Mouse (Mus musculus): ENCODE results near the gene Cnnm1.

Cnnm1 gene

GRCm38 (mm10) chr19:43440112-43440737 lies at the start of gene Cnnm1:
Gene Cnnm1, plus strand, starts transcription at chr19:43440436.
- peak; percentile 88 for DNase-seq

DNA sequence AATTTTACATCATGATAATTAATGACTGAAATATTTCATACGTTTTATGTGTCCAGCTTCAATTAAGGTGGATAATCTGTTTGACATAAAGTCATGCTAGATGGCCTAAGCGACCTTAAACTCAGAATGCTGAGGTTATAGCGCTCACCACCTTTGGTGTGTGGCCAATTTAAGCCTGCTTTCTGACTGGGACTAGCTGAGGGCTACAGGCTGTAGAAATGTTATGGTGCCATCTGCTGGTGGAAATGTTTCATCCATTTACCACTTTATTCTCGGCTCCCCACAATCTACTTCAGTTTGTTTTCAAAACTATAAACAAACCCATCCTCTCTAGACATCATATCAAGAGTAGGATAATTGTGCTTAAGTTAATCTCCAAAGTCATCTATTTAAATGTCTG lies 43.9 kb upstream of the Cnnm1 start:
- DNase-seq, result peak; percentile 74

- DNase-seq, result no peak
Measured at GRCm38 (mm10) chr19:43407181-43407580, 33.1 kb upstream of the Cnnm1 start.

- no peak for DNase-seq
Measured at GRCm38 (mm10) chr19:43415565-43415964, 24.7 kb upstream of the Cnnm1 start.

GRCm38 (mm10) chr19:43420506-43420905 lies 19.7 kb upstream of the Cnnm1 start:
- no peak for DNase-seq

DNA sequence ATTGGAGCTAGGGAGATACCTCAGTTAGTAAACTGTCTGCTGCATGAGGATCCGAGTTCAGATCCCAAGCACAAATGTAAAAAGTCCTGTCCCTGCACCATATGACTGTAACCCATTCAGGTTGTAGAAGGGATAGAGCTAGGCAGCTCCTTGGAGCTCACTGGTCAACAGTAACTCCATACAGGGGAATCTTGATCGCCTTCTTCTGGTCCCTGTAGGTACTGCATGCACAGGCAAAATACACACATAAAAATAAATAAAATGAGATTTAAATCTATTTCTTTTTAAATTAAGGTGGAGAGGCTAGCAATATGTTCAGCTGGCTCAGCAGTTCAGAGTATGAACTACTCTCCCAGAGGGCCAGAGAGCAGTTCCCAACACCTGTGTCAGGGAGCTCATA lies 16.2 kb upstream of the Cnnm1 start:
- DNase-seq, result no peak

DNA sequence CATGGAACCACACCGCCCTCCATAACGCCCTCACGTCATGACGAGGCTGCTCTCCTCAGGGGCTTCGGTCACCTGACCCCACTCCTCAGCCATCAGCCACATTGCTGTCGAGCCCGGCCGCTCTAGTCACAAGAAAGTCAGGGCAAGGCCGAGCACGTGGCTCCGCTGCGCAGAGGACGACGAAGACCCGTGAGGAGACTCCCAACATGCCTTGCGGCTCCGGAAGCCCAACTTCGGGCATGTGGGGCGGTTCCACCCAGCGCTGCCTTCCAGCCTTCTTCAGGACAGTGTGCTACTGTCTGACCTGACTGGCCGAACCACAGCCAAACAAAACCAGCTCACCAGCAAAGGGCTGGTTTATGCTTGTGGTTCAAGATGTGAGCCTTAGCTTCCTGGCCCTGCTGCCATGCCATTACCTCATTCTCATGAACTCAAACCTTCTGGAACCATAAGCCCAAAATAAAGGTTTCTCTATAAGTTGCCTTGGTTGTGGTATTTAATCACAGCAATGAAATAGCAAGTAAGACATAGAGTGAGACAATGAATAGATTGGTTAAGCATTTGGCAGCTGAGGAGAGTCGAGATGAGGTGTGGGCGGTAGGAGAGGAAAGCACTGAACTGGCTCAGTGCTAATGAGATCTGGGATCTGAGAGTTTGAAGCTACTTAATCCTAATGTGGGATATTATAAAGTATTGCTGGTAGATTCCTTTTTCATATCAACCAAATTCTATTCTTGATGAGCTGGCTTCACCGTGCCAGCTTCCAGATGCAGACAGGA lies 12.6 kb upstream of the Cnnm1 start:
- no peak for DNase-seq

DNA sequence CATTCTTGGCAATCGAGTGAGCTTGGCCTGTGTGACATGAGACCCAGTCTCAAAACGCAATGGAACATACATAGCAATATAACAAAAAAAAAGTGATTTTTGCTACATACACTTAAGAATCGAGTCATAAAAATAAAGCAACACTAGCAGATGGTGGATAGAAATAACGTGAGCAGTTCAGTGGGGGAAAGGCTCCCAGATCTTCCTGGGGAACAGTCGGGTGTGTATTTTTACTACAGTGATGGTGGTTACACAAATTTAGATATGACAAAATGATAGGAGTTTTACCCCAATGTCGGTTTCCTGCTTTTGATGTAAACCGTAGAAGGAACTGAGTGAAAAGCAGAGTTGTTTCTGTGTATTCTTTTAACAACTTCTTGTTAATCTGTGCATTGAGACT lies 990 bp upstream of the Cnnm1 start:
- DNase-seq, result no peak

DNA sequence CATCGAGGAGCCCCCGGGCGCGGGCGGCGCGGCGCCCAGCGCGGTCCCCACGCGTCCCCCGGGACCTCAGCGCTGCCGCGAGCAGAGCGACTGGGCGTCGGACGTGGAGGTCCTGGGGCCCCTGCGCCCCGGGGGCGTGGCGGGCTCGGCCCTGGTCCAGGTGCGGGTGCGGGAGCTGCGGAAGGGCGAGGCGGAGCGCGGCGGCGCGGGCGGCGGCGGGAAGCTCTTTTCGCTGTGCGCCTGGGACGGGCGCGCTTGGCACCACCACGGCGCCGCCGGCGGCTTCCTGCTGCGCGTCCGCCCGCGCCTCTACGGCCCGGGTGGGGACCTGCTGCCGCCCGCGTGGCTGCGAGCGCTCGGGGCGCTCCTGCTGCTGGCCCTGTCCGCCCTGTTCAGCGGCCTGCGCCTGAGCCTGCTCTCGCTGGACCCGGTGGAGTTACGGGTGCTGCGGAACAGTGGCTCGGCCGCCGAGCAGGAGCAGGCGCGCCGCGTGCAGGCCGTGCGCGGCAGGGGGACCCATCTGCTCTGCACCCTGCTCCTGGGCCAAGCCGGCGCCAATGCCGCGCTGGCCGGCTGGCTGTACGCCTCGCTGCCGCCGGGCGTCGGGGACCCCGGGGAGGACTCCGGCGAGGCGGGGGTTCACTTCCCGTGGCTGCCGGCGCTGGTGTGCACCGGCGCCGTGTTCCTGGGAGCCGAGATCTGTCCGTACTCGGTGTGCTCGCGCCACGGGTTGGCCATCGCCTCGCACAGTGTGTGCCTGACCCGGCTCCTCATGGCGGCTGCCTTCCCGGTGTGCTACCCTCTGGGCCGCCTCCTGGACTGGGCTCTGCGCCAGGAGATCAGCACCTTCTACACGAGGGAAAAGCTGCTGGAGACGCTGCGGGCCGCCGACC lies 778 bp downstream of the Cnnm1 start:
- DNase-seq, result peak; percentile 58

- no peak for DNase-seq
Measured at GRCm38 (mm10) chr19:43441661-43441990, 1.4 kb downstream of the Cnnm1 start.

DNA sequence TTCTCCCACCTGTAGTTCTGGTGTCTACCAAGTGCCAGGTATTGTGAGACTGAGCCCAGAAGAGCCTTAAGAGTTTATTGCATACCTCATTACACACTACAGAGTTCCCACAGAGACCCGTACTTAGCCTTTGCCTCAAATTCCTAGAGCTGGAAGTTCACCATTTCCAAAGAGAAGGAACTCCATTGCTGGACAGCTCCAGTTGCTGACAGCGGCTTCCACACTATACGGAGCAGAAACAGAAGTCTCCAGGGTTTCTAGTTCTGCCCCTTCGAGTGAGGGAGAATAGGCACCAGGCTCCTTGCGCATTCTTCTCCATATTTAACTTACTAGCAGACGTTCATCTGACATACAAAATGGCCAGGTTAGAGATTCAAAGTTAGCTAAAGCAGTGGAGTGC lies 2.0 kb downstream of the Cnnm1 start:
- DNase-seq, result no peak

GRCm38 (mm10) chr19:43442906-43443305 lies 2.7 kb downstream of the Cnnm1 start:
- DNase-seq, result no peak

- no peak for DNase-seq
Measured at GRCm38 (mm10) chr19:43444636-43445205, 4.5 kb downstream of the Cnnm1 start.

DNA sequence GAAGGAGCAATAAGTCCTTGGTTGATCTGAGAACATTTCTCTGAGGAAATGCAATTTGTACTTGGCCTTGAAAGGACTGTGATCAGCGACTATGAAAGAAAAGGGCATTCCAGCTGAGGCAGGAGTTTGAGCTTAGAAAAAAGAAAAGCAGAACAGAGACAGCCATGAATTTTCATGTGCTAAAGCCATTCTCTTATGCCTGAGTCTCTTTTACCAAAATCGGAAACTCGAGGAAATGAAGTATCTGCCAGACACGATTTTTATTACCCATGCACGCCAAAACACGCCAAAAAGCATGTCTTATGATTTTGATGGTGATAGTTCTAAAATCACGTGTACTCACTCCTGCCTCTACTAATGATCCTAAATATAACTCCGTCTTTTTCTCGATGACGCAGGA lies 11.3 kb downstream of the Cnnm1 start:
- no peak for DNase-seq

- no peak for DNase-seq
Measured at GRCm38 (mm10) chr19:43452176-43452575, 11.9 kb downstream of the Cnnm1 start.

DNA sequence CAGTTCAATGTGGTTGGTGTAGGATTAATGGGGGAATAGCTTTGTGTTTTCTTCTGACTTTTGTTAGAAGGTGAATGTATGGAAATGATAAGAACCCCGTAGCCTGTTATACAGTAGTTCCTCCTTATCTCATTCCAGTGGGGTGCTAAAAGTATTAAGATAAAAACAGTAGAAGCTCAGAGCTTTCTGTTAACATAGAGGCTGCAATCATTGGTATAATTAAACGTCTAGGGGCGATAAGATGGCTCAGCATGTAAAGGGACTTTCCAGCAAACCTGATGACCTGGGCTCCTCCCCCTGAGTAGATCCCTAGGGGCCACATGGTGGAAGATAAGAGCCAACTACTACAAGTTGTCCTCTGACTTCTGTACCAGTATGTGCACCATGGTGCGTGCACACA lies 12.8 kb downstream of the Cnnm1 start:
- DNase-seq, result no peak

GRCm38 (mm10) chr19:43459948-43460347 lies 19.7 kb downstream of the Cnnm1 start:
- DNase-seq, result no peak

GRCm38 (mm10) chr19:43460481-43460880 lies 20.2 kb downstream of the Cnnm1 start:
- no peak for DNase-seq

DNA sequence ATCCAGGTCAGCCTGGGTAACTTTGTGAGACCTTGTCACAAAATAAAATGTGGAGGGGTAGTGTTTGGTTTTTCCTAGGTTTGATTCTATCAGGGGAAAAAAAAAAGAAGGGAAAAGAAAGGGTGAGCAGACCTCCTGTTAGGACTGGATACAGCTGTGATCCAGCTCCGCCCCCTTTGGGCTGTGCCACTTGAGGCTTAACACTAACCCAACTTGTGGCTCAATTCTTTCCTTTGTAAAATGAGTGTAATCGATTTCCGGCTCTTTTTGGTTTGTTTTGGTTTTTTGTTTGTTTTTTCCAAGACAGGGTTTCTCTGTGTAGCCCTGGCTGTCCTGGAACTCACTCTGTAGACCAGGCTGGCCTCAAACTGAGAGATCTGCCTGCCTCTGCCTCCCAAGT lies 21.9 kb downstream of the Cnnm1 start:
- DNase-seq, result no peak

DNA sequence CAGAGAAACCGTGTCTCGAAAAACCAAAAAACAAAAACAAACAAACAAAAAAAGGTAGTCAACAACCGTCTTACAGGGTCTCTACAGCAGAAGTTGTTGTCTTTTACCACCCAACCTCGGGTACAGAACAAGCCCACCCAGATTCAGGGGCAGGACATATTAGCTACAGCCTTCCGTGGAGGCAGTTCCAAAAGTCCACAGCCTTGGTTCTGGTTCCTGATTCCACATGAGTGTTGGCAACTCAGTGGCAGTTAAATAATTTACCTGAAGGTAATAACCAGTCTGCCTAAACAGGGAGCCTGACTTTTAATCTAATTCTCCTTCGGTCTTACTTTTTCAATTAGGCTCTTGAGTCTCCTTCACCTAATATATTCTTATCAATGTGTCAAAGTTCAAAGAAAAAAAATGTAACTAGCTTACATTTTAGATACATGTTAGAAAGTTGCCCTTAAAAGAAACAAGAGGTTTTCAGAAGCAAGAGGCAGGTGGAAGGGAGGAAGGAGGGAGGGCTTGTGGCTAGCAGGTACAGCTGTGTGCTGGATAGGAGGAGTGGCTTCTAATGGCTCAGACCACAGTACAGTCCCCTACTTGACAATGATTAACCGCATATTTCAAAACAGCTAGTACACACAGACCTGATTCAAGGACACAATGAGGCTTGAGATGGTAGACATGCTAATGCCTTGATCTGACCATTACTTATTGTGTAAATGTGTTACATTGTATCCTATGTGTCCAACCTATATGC lies 23.5 kb downstream of the Cnnm1 start:
- no peak for DNase-seq

DNA sequence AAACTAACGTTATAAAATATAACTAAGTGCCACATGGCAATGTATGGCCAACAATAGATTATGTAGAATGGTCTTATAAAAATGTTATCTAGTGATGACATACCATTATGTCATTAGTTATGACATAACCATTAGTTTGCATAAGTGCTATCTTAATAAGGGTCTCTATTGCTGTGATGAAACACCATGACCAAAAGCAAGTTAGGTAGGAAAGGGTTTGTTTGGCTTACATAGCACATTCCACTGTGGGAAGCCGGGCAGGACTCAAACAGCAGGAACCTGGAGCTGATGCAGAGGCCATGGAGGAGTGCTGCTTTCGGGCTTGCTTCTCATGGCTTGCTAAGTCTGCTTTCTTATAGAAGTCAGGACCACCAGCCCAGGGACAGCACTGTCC lies 24.1 kb downstream of the Cnnm1 start:
- no peak for DNase-seq

DNA sequence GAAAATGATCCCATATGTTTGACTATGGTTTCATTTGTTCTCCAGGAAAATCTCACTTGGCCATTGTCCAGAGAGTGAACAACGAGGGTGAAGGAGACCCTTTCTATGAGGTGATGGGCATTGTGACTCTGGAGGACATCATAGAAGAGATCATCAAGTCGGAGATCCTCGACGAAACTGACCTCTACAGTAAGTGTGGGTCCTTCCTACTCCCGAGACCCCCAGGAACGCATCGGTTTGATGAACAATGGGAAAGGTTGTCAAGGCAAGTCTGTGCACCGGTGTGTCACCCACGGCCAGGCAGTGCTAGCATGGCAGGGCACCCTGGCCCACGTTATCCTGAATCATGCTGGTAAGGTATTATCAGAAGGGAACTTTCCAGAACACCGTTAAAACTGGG lies 24.8 kb downstream of the Cnnm1 start:
- no peak for DNase-seq

Data from retina, postnatal 1 day (tissue).